Mouse (Mus musculus): ENCODE results near the gene Atg4b. TPM values are rescaled to one million over a fixed set of nuclear protein-coding genes. Genes with fewer than 3 reads are reported as not detected.
"Not testable (repeated sequence)": the region's sequence is repeated elsewhere in the genome, so short reads cannot be mapped to it uniquely, and the experiment has no call there.

The Atg4b gene
- polyA plus RNA-seq, 1 experiment from 2014 or later = 80.3 TPM

- no peak for ATAC-seq (ENCODE audit: low read depth)
- no peak overlapping the region for H3K9ac ChIP-seq (ENCODE audit: low read length)
- H3K9me3 ChIP-seq (ENCODE audit: control insufficient read depth, low read length) = no peaks in the 10 kb centered on the region
- no peak overlapping the region for H3K4me2 ChIP-seq (ENCODE audit: low read depth, low read length)
- no peak overlapping the region for H3K27ac ChIP-seq (ENCODE audit: low read length)
- H3K4me1 ChIP-seq (replicated peaks; ENCODE audit: control insufficient read depth, insufficient read depth, low read length) = no peaks in the 10 kb centered on the region
- H3K27me3 ChIP-seq (ENCODE audit: control insufficient read depth, insufficient read depth, low read depth, low read length) = no peaks in the 10 kb centered on the region
- H3K36me3 ChIP-seq (ENCODE audit: control insufficient read depth, insufficient read depth, low read length) = peaks cover 2% of the 10 kb centered on the region; the same call in 1 of the 2 replicates
- no peak overlapping the region for H3K4me3 ChIP-seq (ENCODE audit: low read length)
- WGBS = 91% methylated on average over 6 of the region's 6 CpGs
Observed at GRCm38 (mm10) chr1:93835876-93836531, 84.7 kb downstream of the Atg4b start.

- WGBS = 90% methylated on average over 2 of the region's 2 CpGs
- H3K36me3 ChIP-seq (ENCODE audit: control insufficient read depth, insufficient read depth, low read length) = peaks cover 2% of the 10 kb centered on the region; the same call in 1 of the 2 replicates
Observed at GRCm38 (mm10) chr1:93836532-93836913, 85.2 kb downstream of the Atg4b start.

GRCm38 (mm10) chr1:93837335-93837734 is 86.0 kb downstream of the Atg4b start:
- no peak for ATAC-seq (ENCODE audit: low read depth)
- Histone ChIP-seq H3K4me2 (ENCODE audit: low read depth, low read length) (no peak overlapping the region), H3K27me3 (ENCODE audit: control insufficient read depth, insufficient read depth, low read depth, low read length) (no peaks in the 10 kb centered on the region), H3K36me3 (ENCODE audit: control insufficient read depth, insufficient read depth, low read length) (peaks cover 2% of the 10 kb centered on the region; the same call in 1 of the 2 replicates), H3K9ac (ENCODE audit: low read length) (no peak overlapping the region), H3K4me3 (ENCODE audit: low read length) (no peak overlapping the region), H3K27ac (ENCODE audit: low read length) (no peak overlapping the region), H3K9me3 (ENCODE audit: control insufficient read depth, low read length) (no peaks in the 10 kb centered on the region), H3K4me1 (replicated peaks; ENCODE audit: control insufficient read depth, insufficient read depth, low read length) (no peaks in the 10 kb centered on the region)
- 89% methylated on average over 8 of the region's 8 CpGs for WGBS

More at GRCm38 (mm10) chr1:93836532-93836913, 85.2 kb downstream of the Atg4b start:
- Histone ChIP-seq H3K27ac (ENCODE audit: low read length) (no peak overlapping the region), H3K9me3 (ENCODE audit: control insufficient read depth, low read length) (no peaks in the 10 kb centered on the region), H3K4me3 (ENCODE audit: low read length) (no peak overlapping the region), H3K27me3 (ENCODE audit: control insufficient read depth, insufficient read depth, low read depth, low read length) (no peaks in the 10 kb centered on the region), H3K4me2 (ENCODE audit: low read depth, low read length) (no peak overlapping the region), H3K4me1 (replicated peaks; ENCODE audit: control insufficient read depth, insufficient read depth, low read length) (no peaks in the 10 kb centered on the region), H3K9ac (ENCODE audit: low read length) (no peak overlapping the region)
- no peak for ATAC-seq (ENCODE audit: low read depth)

- H3K4me3 ChIP-seq (ENCODE audit: low read length); ATAC-seq (ENCODE audit: low read depth); H3K27ac ChIP-seq (ENCODE audit: low read length); H3K4me1 ChIP-seq (replicated peaks; ENCODE audit: control insufficient read depth, insufficient read depth, low read length); H3K9me3 ChIP-seq (ENCODE audit: control insufficient read depth, low read length); H3K9ac ChIP-seq (ENCODE audit: low read length); H3K27me3 ChIP-seq (ENCODE audit: control insufficient read depth, insufficient read depth, low read depth, low read length); H3K4me2 ChIP-seq (ENCODE audit: low read depth, low read length); H3K36me3 ChIP-seq (ENCODE audit: control insufficient read depth, insufficient read depth, low read length): not testable (repeated sequence)
- WGBS = 83% methylated on average over 8 of the region's 8 CpGs
Observed at GRCm38 (mm10) chr1:93838569-93838968, 87.3 kb downstream of the Atg4b start.

Other genes with a start within 250 kb of the Atg4b start
- gene Farp2, start 239.4 kb upstream of the Atg4b start, polyA plus RNA-seq (2015; fragmentation: Nextera tagmentation; extraction: Ambion mirVana) = 4.2 and 6.2 TPM in 2 replicates
- gene Stk25, start 92.8 kb upstream of the Atg4b start, polyA plus RNA-seq (2015; fragmentation: Nextera tagmentation; extraction: Ambion mirVana) = 176 and 183 TPM in 2 replicates
- 65.9 and 68.1 TPM in 2 replicates for gene Bok, start 65.8 kb upstream of the Atg4b start, polyA plus RNA-seq (2015; fragmentation: Nextera tagmentation; extraction: Ambion mirVana)
- 47.2 and 49.7 TPM in 2 replicates for gene Thap4, start 3.4 kb downstream of the Atg4b start, polyA plus RNA-seq (2015; fragmentation: Nextera tagmentation; extraction: Ambion mirVana)
- gene Dtymk, start 50.4 kb downstream of the Atg4b start, polyA plus RNA-seq (2015; fragmentation: Nextera tagmentation; extraction: Ambion mirVana) = 231 and 238 TPM in 2 replicates
- 20.1 and 21.1 TPM in 2 replicates for gene Ing5, start 52.5 kb downstream of the Atg4b start, polyA plus RNA-seq (2015; fragmentation: Nextera tagmentation; extraction: Ambion mirVana)
- gene D2hgdh, start 73.4 kb downstream of the Atg4b start, polyA plus RNA-seq (2015; fragmentation: Nextera tagmentation; extraction: Ambion mirVana) = 15.4 and 17.2 TPM in 2 replicates
- 0.11 and 0.16 TPM in 2 replicates for gene Gal3st2, start 109.8 kb downstream of the Atg4b start, polyA plus RNA-seq (2015; fragmentation: Nextera tagmentation; extraction: Ambion mirVana)
- gene Gal3st2b, start 166.8 kb downstream of the Atg4b start, polyA plus RNA-seq (2015; fragmentation: Nextera tagmentation; extraction: Ambion mirVana) = not detected in 2 replicates
- not detected in 2 replicates for gene Gal3st2c, start 239.0 kb downstream of the Atg4b start, polyA plus RNA-seq (2015; fragmentation: Nextera tagmentation; extraction: Ambion mirVana)